Mouse (Mus musculus) megakaryocyte progenitor cell, adult 5-6 weeks (primary cell): ENCODE measurements at regions not wholly inside any gene's neighbourhood (a gene's known extent, or its start where the extent isn't known, plus 50 kb on each side); places are given as distances from the start of the nearest gene placed in this dataset.

Source experiments
- ATAC-seq: replicated peaks from 2 replicates; pipeline ENCODE4 v1.8.0; 2016; ENCODE audit warnings: mild to moderate bottlenecking, moderate TSS enrichment, inconsistent platforms; ENCODE audit not compliant: poor library complexity

DNA sequence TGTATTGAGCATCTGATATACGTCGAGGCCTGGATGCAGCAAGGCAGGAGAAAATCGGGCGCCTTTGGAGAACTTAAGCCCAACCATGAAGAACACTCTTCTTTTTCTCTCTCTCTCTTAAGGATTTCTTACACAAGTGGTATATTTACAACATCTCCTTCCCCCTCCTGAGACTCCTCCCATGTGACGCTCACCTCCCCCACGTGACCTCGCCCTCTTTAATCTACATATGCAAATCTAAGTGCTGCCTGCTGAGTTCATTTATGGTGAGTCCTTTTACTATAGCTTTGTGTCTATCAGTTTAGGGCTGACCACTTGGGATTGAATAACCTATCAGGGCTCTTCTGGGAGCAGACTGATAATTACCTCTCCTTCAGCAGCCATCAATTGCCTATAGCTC lies 337.4 kb downstream of the Cd83 start:
- no peak; the same call in 1 of the 2 replicates for ATAC-seq

GRCm38 (mm10) chr13:44126198-44126597 lies 341.6 kb downstream of the Cd83 start:
- no peak for ATAC-seq

- ATAC-seq: no peak
Measured at GRCm38 (mm10) chr13:44128506-44129274, 344.1 kb downstream of the Cd83 start.

- ATAC-seq: no peak
Measured at GRCm38 (mm10) chr13:44131916-44132315, 347.3 kb downstream of the Cd83 start.

- ATAC-seq: no peak
Measured at GRCm38 (mm10) chr13:44132510-44132909, 347.9 kb downstream of the Cd83 start.

GRCm38 (mm10) chr13:44133436-44133835 lies 348.9 kb downstream of the Cd83 start:
- no peak for ATAC-seq

DNA sequence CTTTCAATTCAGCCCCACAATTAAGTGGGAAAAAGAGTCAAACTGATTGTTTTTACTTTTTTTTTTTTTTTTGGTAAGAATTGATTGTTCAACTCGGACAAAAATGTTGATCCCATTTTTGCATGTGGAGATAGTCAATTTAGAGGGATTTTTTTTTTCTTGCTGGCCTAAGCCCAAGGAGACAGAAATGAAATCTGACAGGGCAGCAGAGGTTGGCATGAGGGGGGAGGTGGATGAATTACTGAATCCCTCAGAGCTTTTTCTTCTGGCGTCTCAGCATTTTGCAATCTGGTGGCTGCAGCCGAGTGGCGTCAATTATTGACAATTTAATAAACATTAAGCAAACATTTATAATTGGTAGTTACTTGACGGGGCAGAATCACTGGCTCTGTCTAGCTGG lies 356.6 kb downstream of the Cd83 start:
- no peak for ATAC-seq

GRCm38 (mm10) chr13:44145441-44145840 lies 360.9 kb downstream of the Cd83 start:
- ATAC-seq: no peak

GRCm38 (mm10) chr13:44147841-44148240 lies 363.3 kb downstream of the Cd83 start:
- ATAC-seq: no peak

- no peak for ATAC-seq
Measured at GRCm38 (mm10) chr13:44149499-44149898, 364.9 kb downstream of the Cd83 start.

DNA sequence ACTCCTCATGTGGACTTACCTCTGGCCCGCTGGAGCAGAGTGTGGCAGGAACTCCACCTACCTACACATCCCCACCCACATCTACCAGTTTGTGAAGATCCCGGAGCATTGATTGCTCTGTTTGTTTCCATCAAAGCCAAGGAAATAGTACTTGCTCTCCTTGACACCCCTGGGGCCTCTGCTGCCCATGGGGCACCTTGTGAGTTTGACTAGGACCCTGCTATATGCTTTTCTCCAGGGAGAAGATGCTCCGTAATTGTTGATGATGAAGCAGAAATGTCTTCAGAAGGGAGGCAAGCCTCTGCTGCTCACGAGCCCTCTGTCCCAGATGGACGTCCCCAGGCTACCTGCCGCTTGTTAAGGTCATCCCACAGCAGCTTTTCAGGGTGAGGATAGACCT lies 367.0 kb downstream of the Cd83 start:
- no peak for ATAC-seq

- peak; percentile 55; the same call in 1 of the 2 replicates for ATAC-seq
Measured at GRCm38 (mm10) chr13:44152806-44153613, 368.4 kb downstream of the Cd83 start.

DNA sequence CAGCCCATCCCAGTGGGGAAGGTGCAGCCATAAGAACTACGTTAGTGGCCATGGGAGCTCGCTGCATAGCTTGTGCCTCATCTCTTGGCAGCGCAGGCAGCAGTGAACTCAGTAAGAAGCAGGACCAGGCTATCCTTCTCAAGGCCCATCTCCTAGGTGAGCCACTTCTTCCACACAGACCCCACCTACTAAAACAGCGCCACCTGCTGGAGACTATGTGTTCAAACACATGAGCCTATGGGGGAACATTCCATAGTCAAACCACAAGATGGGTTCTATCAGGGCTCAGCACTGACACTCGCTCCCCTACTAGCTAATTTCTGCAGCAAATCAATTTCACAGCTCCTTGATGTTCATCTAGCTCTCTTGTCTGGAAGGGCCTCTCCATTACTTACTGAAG lies 369.2 kb downstream of the Cd83 start:
- ATAC-seq: no peak

DNA sequence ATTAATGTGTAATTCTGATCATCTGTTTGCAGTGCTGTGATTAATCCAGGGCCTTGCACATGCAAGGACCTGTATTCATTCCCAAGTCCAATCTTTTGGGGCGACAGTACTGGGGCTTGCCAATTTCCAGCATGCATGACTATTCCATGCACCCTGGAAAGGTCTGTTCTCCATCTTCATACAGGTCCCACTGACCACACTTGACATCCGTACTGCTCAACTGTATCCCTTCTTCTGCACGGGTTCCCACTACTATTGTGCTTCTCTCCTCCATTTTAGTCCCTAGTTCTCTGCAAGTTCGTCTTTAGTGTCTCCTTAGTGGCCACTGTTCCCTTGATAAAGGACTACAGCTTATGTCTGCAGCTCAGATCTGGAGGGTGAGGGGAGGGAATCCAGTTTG lies 371.4 kb downstream of the Cd83 start:
- ATAC-seq: no peak

DNA sequence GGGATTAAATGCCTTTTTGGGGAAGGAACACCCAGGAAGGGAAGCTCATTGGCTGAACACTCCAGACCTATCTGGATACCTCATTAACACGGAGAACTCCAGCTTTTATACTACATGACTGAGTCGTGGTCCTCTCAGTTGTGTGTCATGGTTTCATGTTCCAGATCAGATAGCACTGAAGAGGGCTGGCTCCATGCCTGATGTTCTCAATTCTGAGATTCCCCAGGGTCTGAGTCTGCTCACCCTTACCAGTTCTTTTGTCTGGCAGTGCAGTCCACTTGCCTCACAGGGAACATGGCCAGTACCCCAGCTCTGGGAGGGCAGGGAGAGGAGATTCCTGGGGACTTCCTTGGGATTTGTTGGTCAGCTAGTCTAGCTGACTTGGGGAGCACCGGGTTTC lies 372.0 kb downstream of the Cd83 start:
- ATAC-seq: no peak

GRCm38 (mm10) chr13:44157236-44157635 lies 372.7 kb downstream of the Cd83 start:
- no peak for ATAC-seq

DNA sequence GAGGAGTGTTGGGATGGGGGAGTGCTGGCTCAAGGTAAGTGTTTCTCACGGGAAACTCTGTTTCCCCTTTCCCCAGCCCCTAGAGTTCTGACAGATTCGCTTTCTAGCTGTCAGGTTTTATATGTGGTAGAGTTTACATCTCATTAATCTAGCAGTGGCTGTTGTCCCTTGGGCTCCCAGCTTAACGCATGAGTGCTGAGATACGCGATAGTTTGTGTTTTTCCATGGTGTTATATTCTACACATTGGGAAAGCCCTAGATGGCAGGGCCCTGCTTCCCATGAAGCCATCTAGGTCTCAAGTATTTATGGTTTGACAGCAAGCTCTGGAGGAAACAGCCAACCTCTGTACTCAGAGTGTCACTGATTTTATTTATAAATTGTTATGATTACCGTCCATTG lies 373.8 kb downstream of the Cd83 start:
- ATAC-seq: no peak

DNA sequence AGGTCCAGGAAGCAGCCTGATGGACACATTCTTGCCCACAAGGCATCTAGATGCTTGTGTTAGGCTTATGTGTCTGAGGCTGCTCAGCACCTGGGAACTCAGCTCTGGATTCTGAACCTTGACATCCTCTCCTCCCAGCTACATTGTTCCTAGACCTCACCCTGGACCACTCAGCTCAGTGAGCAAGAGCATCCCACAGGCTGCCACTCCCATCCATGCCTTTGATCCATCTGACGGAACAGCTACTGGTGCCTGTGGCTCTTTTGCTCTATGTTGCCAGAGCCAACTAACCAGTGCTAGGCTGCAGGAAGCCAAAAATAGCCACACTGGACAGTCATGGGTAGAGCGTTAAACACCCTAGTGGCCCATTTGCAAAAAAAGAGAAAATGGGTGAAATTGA lies 374.8 kb downstream of the Cd83 start:
- no peak for ATAC-seq

- no peak for ATAC-seq
Measured at GRCm38 (mm10) chr13:44164746-44165145, 380.2 kb downstream of the Cd83 start.

- ATAC-seq: no peak
Measured at GRCm38 (mm10) chr13:44167186-44167585, 382.6 kb downstream of the Cd83 start.

- ATAC-seq: no peak
Measured at GRCm38 (mm10) chr13:44168186-44168585, 383.6 kb downstream of the Cd83 start.

DNA sequence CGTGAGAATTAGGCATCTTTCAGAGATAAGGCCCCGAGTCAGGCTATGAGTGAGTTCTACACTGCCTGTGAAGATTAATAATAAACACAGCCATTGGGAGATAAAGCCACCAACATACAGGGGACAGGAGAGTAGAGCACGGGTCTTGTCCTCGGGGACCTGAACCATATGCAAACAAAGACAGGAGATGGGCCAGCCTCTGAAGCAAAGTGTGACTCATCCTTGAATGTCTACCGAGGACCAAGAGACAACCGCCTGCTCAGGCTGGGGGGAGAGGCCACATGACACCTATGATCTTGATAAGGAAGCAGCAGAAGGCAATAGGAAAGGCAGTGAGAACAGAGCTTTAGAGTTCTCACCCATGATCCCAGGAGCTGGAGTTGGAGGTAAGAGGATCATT lies 387.1 kb downstream of the Cd83 start:
- ATAC-seq: no peak
